Mouse (Mus musculus) sigmoid colon, adult 10 weeks (tissue): ENCODE data around the gene Creb3l2. TPM values are rescaled to one million over a fixed set of nuclear protein-coding genes. Genes with fewer than 3 reads are reported as not detected.

Experiments used
- polyA plus RNA-seq: library from polyadenylated mRNA; stranded (reverse); fragments of 350-450 nt; fragmentation: Illumina TruSeq; extraction: RNeasy Lipid Tissue Mini Kit (QIAGEN cat#74804); gene quantifications from one replicate; pipeline ENCODE4 v1.2.3, GENCODE M21; 2014; ENCODE audit warnings: low read depth, low replicate concordance

Gene Creb3l2
- polyA plus RNA-seq: 20.2 TPM

DNA sequence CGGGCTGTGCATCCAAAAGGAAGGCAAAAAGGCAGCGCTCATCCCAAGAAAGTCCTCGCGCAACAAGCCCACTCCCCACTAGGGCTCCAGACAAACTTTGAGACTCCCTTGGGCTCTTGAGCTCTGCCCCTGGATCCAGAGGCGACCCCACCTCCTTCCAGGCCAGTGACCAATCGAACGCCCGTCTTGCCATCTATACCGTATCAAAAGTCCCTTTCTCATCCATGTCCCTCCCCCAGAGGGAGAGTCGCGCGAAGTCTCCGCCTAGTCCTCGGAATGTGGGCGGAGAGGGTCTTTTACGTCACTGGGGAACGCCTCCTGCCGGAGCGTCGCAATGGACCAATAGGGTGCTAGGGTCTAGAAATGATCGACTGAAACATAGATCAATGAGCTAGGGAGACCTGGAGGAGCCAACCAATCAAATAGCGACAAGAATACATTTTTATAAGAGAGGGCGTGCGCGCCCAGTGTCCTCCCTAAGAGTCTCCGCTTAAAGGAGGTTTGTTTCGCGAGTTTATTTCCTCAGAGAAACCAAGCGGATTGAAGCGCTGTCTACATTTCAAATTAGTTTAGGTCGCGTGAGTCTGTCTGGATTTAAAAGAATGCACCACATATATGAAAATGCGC lies at the start of gene Creb3l2:
Gene Creb3l2 (minus strand): TSS at position 106 of the 627 bp plus-strand sequence.

DNA sequence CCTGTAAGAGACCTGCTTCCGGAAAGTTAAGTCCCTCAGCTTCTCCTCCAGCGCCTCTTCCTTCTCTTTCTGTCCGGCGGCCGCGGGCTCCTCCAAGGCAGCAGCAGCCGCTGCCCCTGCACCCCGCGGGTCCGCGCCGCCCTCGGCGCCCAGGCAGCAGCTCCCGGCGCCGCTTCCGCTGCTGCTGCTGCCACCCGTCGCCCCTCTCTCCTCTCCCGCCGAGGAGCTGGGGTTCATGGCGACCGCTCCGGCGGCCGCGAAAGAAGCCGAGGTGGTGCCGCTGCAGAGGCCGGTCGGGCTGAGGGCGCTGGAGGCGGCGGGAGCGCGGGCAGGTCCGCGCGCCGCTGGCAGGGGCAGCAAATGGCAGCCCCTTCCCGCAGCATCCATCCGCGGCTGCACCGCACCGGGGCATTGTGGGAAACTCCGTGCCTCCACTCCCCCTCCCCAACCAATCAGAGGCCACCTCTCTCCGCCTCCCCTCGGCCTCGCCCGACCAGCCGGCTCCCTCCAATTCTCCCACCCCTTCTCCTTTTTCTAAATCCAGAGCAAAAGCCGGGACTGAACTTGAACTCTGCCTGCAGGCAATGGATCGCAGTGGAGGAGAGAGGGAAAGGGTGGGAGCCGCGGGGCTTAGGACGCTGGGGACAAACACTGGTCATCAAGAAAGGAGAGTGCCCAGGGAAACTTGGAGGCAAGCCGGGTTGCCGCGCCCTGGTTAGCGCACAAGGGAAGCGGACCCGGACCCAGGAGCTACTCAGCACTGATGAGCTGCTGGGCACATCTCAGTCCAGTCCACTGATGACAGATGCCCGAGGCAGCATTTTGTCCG lies 142.2 kb downstream of the Creb3l2 start, which contains the start of gene Dgki:
Gene Dgki (minus strand): TSS at position 623 of the 829 bp plus-strand sequence.

Other genes starting within 250 kb of the Creb3l2 start
- 0.41 TPM for gene Dgki, start 142.0 kb downstream of the Creb3l2 start, polyA plus RNA-seq
- gene Akr1d1, start 88.0 kb upstream of the Creb3l2 start, polyA plus RNA-seq: not detected